8 mouse cellular contexts compared by ENCODE assay signal in genomic region chr7:75586113-75586512, GRCm38 (mm10).
DNase-seq lines count a peak whose midpoint lies in the region; ATAC-seq and TF ChIP-seq lines count a peak whose summit lies in the region.

No protein-coding gene starts in this region.

- H3K9ac ChIP-seq in liver, embryonic 14.5 days (replicated peaks): peak overlapping the region; percentile 75
- no peak overlapping the region for H3K9ac ChIP-seq in midbrain, embryonic 11.5 days (ENCODE audit: low read length)

- H3K36me3 ChIP-seq in liver, embryonic 14.5 days (replicated peaks; ENCODE audit: control insufficient read depth, insufficient read depth, low read depth): no peaks in the 10 kb centered on the region; the same call in 1 of the 2 replicates
- H3K36me3 ChIP-seq in midbrain, embryonic 11.5 days (ENCODE audit: control insufficient read depth, insufficient read depth, low read length): 0 out of 2 replicates have a peak, but pooled peaks cover 2% of the 10 kb centered on the region

- H3K27ac ChIP-seq in liver, embryonic 14.5 days: peak overlapping the region; percentile 67
- H3K27ac ChIP-seq in midbrain, embryonic 11.5 days (ENCODE audit: low read depth, low read length): no peak overlapping the region

- peak overlapping the region; percentile 61 to 63 for H3K4me3 ChIP-seq in liver, embryonic 14.5 days (ENCODE audit: insufficient read depth in 1 of 2, low read depth in 2 of 2, low read length in 2 of 2)
- no peak overlapping the region for H3K4me3 ChIP-seq in midbrain, embryonic 11.5 days (ENCODE audit: low read depth, low read length)

- ATAC-seq in liver, embryonic 14.5 days (ENCODE audit: insufficient read depth): peak; percentile 86
- no peak for ATAC-seq in midbrain, embryonic 11.5 days (ENCODE audit: low FRiP score)

- 5% methylated on average over 14 of the region's 14 CpGs for WGBS in liver, embryonic 14.5 days (ENCODE audit: insufficient replicate concordance)
- WGBS in midbrain, embryonic 11.5 days: 82% methylated on average over 14 of the region's 14 CpGs

- H3K4me1 ChIP-seq in liver, embryonic 14.5 days (replicated peaks; ENCODE audit: control insufficient read depth in 2 of 2, insufficient read depth in 2 of 2, low read length in 1 of 2): peaks cover 41 to 58% of the 10 kb centered on the region in 2 experiments
- H3K4me1 ChIP-seq in midbrain, embryonic 11.5 days (ENCODE audit: control insufficient read depth, insufficient read depth, low read length): no peaks in the 10 kb centered on the region

- peak; percentile 49 for TF ChIP-seq CTCF in liver, embryonic 14.5 days (IDR thresholded peaks at IDR 0.05; ENCODE audit: low read depth)

- peak; percentile 13 for DNase-seq in gastrocnemius, postnatal 14 days
- DNase-seq in gastrocnemius, postnatal 36 days: no peak
- peak; percentile 62 for DNase-seq in c-Kit-positive CD71-positive TER-119-positive erythroid progenitor cells, embryonic 14.5 days (ENCODE audit: low spot score)
- DNase-seq in liver, embryonic 14.5 days (ENCODE audit: low read depth in 3 of 3, low spot score in 3 of 3): peak in 2 of 3 experiments; percentile 59
- peak; percentile 65 to 76 for DNase-seq in spleen, postnatal 10 days (ENCODE audit: low spot score in 2 of 2)
- DNase-seq in adipocyte (ENCODE audit: low spot score): no peak
- no peak for DNase-seq in midbrain, embryonic 11.5 days (ENCODE audit: low spot score, missing footprints)
- DNase-seq in adrenal gland, adult 8-10 months: no peak

- intact Hi-C loops in gastrocnemius, postnatal 14 days (cut with DNase I; ENCODE audit: low total_unique reads): no loop called here
- intact Hi-C loops in gastrocnemius, postnatal 36 days (cut with DNase I): no loop called here

- H3K27me3 ChIP-seq in liver, embryonic 14.5 days (ENCODE audit: control insufficient read depth, insufficient read depth, low read length): no peaks in the 10 kb centered on the region
- no peaks in the 10 kb centered on the region for H3K27me3 ChIP-seq in midbrain, embryonic 11.5 days (ENCODE audit: control insufficient read depth, insufficient read depth, low read length)

- TF ChIP-seq EP300 in liver, embryonic 14.5 days (IDR thresholded peaks at IDR 0.05; ENCODE audit: low read depth): no peak

- H3K4me2 ChIP-seq in liver, embryonic 14.5 days (ENCODE audit: low read depth): peak overlapping the region; percentile 85
- H3K4me2 ChIP-seq in midbrain, embryonic 11.5 days: no peak overlapping the region

- no peaks in the 10 kb centered on the region for H3K9me3 ChIP-seq in liver, embryonic 14.5 days (ENCODE audit: control insufficient read depth, low read length)
- H3K9me3 ChIP-seq in midbrain, embryonic 11.5 days (ENCODE audit: control insufficient read depth, low read length): no peaks in the 10 kb centered on the region

Comparison
In these comparisons a context has a peak if more than half of its experiments do, and no peak if none do; other contexts are left out.
1. DNase-seq: peak in gastrocnemius, postnatal 14 days (single experiment), c-Kit-positive CD71-positive TER-119-positive erythroid progenitor cells, embryonic 14.5 days (single experiment), liver, embryonic 14.5 days (2 of 3) and spleen, postnatal 10 days (2 of 2); none in gastrocnemius, postnatal 36 days (0 of 2), adipocyte (single experiment), midbrain, embryonic 11.5 days (single experiment) and adrenal gland, adult 8-10 months (single experiment).